Mouse (Mus musculus): Measurements from ENCODE around the gene Gng12.

DNA sequence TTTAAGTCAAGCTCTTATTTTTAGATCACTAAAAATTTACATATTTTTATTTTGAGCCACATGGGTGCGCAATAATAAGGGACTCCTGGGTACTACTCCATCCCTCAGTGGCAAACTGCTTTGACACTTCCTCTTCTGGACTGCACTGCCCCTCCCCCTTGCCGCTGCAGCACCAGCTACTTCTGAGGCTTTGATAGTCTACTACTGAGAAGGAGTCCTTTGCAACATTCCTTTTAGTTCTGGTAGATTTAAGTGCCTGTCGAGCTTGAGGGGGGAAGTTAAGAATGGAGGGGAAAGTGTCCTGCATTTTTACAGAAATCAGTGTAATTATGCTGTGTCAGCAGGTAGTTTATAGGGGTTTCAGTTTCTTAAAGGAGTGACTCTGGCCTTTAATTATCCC lies 77.0 kb downstream of the Gng12 start:
- TF ChIP-seq GATA1 (IDR thresholded peaks at IDR 0.05; ENCODE audit: low read length) (no peak), TAL1 (IDR thresholded peaks at IDR 0.05; ENCODE audit: low read length) (no peak)

Measured in erythroblast, embryonic 14.5 days (primary cell).